Mouse (Mus musculus) spleen, embryonic (tissue): ENCODE results near the gene Ep300.

ENCODE experiments used
- CTCF ChIA-PET: fragments of 350-600 bp; sonication (Branson Sonifier 250); formaldehyde crosslinking; loops from one replicate; lab custom pipeline; 2022; lab: Charles Lee

The Ep300 gene

DNA sequence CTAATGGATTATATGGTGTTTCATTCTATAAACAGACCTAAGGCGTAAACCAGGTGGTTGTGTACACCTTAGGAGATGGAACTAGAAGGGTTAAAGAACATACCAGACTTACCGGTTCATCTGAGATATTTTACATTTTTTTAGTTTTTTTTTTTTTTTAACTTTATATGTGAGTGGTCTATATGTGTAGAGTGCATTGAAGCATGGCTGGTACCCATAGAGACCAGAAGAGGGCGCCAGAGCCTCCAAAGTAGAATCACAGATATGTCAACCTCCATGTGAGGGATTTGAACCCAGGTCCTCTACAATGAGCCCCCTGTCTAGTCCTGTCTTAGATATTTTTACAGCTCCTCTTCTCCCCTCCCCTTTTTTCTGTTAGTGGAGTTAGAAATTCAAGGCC is 112.7 kb downstream of the Ep300 start:
- CTCF ChIA-PET: no interaction called here

DNA sequence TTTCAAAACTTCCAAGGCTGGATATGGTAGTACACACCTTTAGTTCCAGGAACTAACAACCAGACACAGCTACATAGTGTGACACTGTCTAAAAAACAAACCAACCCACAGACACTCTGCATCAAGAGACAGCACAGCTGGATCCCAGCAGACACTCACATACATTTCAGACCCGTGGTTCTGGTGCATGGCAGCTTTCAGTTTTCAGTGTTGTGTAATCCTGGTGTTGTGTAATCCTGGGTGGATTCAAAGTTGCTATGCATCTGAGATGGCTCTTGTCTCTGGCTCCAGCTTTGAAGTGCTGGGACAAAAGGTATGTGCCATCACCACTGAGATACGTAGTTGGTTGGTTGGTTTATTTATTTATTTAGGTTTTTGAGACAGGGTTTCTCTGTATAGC is 113.4 kb downstream of the Ep300 start:
- CTCF ChIA-PET: interaction anchor here (0.7 kb wide), 1 partner anchor 44 kb away, joined by 11 read pairs; no protein-coding TSS in a partner anchor

DNA sequence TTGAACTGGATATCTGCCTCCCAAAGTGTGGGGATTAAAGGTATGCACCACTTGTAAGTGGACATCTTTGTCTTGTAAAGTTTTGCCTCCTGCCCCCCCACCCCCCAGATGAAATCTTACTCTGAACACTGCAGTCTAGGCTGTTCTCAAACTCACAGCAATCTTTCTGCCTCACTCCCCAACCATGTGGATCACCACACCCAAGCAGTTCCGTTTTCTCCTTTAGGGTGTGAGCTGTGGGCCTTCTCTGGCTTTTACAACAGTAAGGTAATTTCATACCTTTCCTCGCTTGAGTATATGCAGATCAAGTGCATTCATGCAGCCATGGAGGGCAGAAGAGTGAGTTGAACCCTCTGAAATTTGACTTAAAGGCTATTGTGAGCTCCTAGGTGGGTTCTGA is 115.0 kb downstream of the Ep300 start:
- CTCF ChIA-PET: interaction anchor here (0.7 kb wide), 1 partner anchor 8 kb away, joined by 3 read pairs; no protein-coding TSS in a partner anchor

DNA sequence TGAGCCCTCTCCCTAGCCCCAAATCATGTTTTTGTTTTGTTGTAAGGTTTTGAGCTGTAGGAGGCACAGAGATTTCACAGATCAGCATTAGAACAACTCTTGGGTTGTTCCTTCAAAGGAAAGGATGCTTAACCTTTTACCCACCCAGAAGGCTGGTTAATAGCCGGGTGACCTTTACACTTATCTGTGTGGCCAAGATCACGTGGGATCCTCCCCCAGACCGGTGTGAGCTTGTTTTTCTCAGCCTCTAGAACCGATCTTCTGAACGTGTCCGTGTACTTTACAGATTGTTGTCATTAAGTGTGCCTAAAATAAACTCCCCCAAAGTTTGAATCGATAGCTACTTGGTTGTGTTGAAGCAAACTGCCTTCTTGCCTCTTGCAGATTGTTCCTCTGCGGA is 115.5 kb downstream of the Ep300 start:
- CTCF ChIA-PET: interaction anchor here (0.7 kb wide), 1 partner anchor 8 kb away, joined by 3 read pairs; no protein-coding TSS in a partner anchor

DNA sequence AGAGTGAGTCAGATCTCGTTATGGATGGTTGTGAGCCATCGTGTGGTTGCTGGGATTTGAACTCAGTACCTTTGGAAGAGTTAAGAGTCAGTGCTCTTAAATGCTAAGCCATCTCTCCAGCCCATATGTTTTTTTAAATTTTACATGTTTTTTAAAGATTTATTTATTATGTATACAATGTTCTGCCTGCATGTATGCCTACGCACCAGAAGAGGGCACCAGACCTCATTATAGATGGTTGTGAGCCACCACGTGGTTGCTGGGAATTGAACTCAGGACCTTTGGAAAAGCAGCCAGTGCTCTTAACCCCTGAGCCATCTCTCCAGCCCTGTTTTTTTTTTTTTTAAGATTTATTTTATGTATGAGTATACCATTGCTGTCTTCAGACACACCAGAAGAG is 116.2 kb downstream of the Ep300 start:
- CTCF ChIA-PET: interaction anchor here (0.7 kb wide), 1 partner anchor 313 kb away, joined by 5 read pairs; no protein-coding TSS in a partner anchor
